Mouse (Mus musculus) bone marrow macrophage, adult 2 months (primary cell): ENCODE data around the gene Havcr1. TPM values are rescaled to one million over a fixed set of nuclear protein-coding genes. Genes with fewer than 3 reads are reported as not detected.
"Not testable (repeated sequence)": the region's sequence is repeated elsewhere in the genome, so short reads cannot be mapped to it uniquely, and the experiment has no call there.

Experiments used
- H3K27ac ChIP-seq: 2 replicates; pipeline ENCODE4 v1.5.1; 2012; ENCODE audit warnings: low read depth, low read length; ENCODE audit not compliant: insufficient read depth
- H3K4me1 ChIP-seq: 2 replicates; pipeline ENCODE4 v1.6.1; 2012; ENCODE audit warnings: low read length; ENCODE audit not compliant: control insufficient read depth, insufficient read depth
- H3K4me3 ChIP-seq: 2 replicates; pipeline ENCODE4 v1.5.1; 2012; ENCODE audit warnings: mild to moderate bottlenecking, low read length, moderate library complexity; ENCODE audit not compliant: insufficient read depth
- CTCF ChIP-seq: IDR thresholded peaks from 2 replicates; pipeline ENCODE4 v1.5.1; 2012; ENCODE audit warnings: low read depth, mild to moderate bottlenecking, low read length, moderate library complexity
- POLR2A ChIP-seq: IDR thresholded peaks from 2 replicates; pipeline ENCODE4 v1.6.1; 2012; ENCODE audit warnings: mild to moderate bottlenecking, low read depth, low read length, borderline replicate concordance
- polyA plus RNA-seq: library from polyadenylated mRNA; stranded (reverse); fragments of >200 nt; gene quantifications from 2 replicates; pipeline ENCODE4 v1.2.4, GENCODE M21; 2012; ENCODE audit not compliant: missing spikeins, insufficient read depth, insufficient read length

Havcr1 gene
- not detected in 2 replicates for polyA plus RNA-seq

- not testable (repeated sequence) for H3K4me1 ChIP-seq, H3K4me3 ChIP-seq, H3K27ac ChIP-seq
Observed at GRCm38 (mm10) chr11:46735076-46735475, at the start of gene Havcr1. Gene Havcr1, plus strand, starts transcription at chr11:46735080.

GRCm38 (mm10) chr11:46690136-46690535, 44.7 kb upstream of the Havcr1 start:
- H3K27ac ChIP-seq, result no peak overlapping the region
- TF ChIP-seq POLR2A (no peak), CTCF (no peak)
- no peak overlapping the region for H3K4me3 ChIP-seq
- no peaks in the 10 kb centered on the region for H3K4me1 ChIP-seq

DNA sequence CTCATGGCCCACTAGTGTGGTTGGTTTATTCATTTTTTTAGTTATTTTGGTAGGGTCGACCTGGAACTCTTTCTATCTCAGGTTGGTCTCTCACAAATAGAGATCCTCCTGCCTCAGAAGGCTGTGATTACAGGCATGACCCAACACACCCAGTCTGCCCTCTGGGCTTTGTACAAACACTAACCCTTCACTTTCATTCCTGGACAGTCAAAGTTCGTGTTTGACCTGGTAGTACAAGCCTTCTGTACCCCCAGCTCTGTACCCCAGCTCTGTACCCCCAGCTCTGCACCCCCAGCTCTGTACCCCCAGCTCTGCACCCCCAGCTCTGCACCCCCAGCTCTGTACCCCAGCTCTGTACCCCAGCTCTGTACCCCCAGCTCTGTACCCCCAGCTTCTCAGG, 39.0 kb upstream of the Havcr1 start:
- H3K4me1 ChIP-seq, H3K4me3 ChIP-seq, H3K27ac ChIP-seq: not testable (repeated sequence)

DNA sequence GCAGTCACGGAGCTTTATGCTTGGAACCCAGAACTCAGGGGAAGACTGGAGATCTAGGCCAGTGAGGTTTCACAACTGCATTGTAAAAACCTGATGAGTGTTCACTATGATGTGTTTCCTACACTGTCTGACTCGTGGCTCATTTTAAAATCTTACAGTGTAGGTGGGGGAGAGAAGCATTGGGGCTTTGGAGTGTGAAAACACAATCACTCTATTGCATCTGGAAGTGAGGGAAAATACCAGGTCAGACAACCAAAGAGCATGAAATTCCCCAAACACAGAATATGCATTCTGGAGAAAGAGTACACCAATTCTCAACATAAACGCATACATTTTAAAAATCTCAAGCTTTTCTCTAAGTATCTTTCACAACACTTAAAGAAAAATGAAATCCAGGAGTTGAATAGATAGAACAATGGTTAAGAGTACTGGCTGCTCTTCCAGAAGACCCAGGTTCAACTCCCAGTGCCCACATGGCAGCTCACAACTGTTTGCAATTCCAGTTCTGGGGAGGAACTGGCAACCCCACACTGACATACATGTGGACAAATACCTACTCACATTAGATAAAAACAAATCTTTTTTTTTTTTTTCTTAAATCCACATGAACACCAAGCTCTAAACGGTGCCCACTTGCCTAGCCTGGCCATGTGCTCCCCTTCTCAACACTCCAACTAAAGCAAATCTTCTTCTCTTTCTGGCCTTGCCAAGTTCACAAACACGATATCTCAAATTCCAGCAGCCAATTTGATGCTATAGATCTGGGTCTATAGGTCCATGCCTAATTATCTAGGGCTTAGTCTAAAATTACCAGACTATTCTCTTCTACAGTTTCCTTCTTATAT, 37.2 kb upstream of the Havcr1 start:
- H3K4me3 ChIP-seq, result no peak overlapping the region
- no peaks in the 10 kb centered on the region for H3K4me1 ChIP-seq
- H3K27ac ChIP-seq, result no peak overlapping the region
- no peak for TF ChIP-seq CTCF
- TF ChIP-seq POLR2A, result no peak

DNA sequence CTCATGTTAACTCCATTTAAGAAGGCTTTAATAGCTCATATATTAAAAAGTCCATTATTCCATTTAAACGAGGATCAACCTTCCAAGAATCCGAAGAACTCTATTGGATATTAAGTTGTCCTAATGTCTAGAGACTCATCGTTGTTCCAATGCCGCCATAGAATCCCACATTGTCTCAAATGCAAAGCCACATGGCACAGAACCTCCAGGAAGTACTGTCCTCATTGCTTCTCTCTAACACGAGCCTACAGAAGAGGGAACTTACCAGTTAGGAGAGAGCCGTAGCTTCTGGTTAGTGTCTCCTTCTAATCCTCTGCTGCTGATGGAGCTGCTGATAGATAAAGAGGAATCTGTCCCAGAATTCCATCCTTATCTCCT, 36.6 kb upstream of the Havcr1 start:
- Histone ChIP-seq H3K4me3 (no peak overlapping the region), H3K4me1 (no peaks in the 10 kb centered on the region), H3K27ac (no peak overlapping the region)
- TF ChIP-seq CTCF, result no peak

DNA sequence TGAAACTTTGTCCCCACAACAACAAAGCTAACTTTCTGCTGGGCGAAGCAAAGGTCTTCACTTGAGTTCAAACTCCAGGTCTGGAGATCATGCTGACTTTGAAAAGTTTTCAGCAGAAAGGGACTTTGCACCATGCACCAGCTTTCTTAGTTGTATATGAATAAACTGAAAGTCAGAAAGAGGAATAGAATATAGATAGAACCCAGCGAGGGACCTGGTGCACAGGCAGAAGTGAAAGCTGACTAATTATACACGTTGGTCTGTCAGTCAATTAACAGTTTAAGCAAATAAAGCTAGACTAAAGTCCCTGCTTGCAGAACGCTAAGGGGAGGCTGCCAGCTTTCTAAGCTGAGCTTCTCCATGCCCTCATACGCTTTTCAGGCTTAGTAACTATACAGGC, 36.0 kb upstream of the Havcr1 start:
- TF ChIP-seq POLR2A (no peak), CTCF (no peak)

GRCm38 (mm10) chr11:46706664-46707356, 28.1 kb upstream of the Havcr1 start, which contains the start of gene Timd2:
Gene Timd2, minus strand, starts transcription at chr11:46707061.
- Histone ChIP-seq H3K27ac (no peak within 1 kb of the TSS), H3K4me3 (no peak within 1 kb of the TSS), H3K4me1 (no peaks in the 10 kb centered on the region)
- TF ChIP-seq POLR2A (no peak), CTCF (no peak)

More for the DNA sequence above, 36.0 kb upstream of the Havcr1 start:
- no peak overlapping the region for H3K4me3 ChIP-seq
- no peaks in the 10 kb centered on the region for H3K4me1 ChIP-seq
- H3K27ac ChIP-seq, result no peak overlapping the region

DNA sequence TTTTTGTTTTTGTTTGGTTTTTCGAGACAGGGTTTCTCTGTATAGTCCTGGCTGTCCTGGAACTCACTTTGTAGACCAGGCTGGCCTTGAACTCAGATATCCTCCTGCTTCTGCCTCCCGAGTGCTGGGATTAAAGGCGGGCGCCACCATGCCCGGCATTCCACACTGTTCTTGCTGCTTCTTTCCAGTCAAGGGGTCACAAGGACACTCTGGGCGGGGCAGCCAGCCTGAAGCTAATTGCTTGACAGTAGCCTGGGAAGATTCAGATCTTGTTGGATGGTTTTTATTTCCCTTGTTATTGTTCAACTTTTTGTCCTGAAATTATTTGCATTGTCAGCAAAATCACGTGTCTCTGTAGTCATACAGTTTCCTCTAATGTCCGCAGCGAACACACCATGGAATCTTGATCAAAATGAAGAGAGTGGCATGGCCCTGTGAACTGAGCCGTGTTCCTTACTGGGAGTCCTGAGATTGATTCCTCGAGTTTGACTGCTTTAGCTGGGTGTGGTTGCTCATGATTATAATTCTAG, 3.3 kb upstream of the Havcr1 start:
- Histone ChIP-seq H3K4me3 (no peak overlapping the region), H3K4me1 (no peaks in the 10 kb centered on the region), H3K27ac (no peak overlapping the region)
- no peak for TF ChIP-seq CTCF
- no peak for TF ChIP-seq POLR2A

DNA sequence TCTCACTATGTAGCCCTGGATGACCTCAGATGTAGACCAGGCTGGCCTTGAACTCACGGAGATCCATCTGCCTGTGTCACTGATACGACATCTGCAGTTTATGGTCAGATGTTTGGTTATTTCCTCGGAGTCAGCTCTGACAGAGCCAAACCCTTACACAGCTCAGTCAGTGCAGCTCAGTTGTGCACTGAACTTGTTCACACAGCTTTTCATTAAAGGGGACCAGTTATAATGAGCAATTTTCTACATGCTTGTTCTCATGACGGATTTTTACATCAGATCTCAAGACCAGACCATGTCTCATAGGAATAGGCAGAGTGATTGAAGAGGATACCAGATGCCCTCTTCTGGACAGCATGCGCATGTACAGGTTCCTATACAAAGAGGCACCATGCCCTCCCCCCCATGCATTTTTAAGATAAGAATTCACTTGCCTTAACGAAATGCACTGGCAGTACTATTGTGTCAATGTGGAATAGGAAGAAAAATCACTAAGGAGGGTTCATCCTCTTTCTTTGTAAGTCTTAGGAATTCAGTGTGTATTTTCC, 1.6 kb upstream of the Havcr1 start:
- H3K27ac ChIP-seq, result no peak overlapping the region
- no peaks in the 10 kb centered on the region for H3K4me1 ChIP-seq
- TF ChIP-seq CTCF (no peak), POLR2A (no peak)
- H3K4me3 ChIP-seq, result no peak overlapping the region

GRCm38 (mm10) chr11:46734617-46735016, 263 bp upstream of the Havcr1 start:
- Histone ChIP-seq H3K4me3 (no peak overlapping the region), H3K27ac (no peak overlapping the region), H3K4me1 (no peaks in the 10 kb centered on the region)
- TF ChIP-seq CTCF, result no peak
- no peak for TF ChIP-seq POLR2A
